Mouse (Mus musculus) G1E (cell line): ENCODE data around the gene Ntng1. TPM values are rescaled to one million over a fixed set of nuclear protein-coding genes. Genes with fewer than 3 reads are reported as not detected.

Source experiments
- ATAC-seq: 2 replicates; pipeline ENCODE4 v1.8.0; 2016; ENCODE audit warnings: mild to moderate bottlenecking; ENCODE audit not compliant: insufficient number of reproducible peaks, poor library complexity, low FRiP score, severe bottlenecking; ENCODE audit errors: extremely low read depth
- DNase-seq: peaks from one replicate; pipeline ENCODE4 v3.0.0; 2012; ENCODE audit warnings: low spot score
- H3K27me3 ChIP-seq: 2 replicates; pipeline ENCODE4 v1.6.1; 2012; ENCODE audit warnings: mild to moderate bottlenecking, low read length, inconsistent platforms; ENCODE audit not compliant: insufficient read depth
- H3K36me3 ChIP-seq: replicated peaks from 2 replicates; pipeline ENCODE3; 2012; ENCODE audit warnings: mild to moderate bottlenecking, inconsistent platforms
- H3K4me1 ChIP-seq: 2 replicates; pipeline ENCODE4 v1.6.1; 2012; ENCODE audit warnings: low read depth, low read length, inconsistent platforms, mixed read lengths; ENCODE audit not compliant: insufficient read depth
- H3K4me3 ChIP-seq: 2 replicates; pipeline ENCODE4 v1.5.1; 2012; ENCODE audit warnings: low read depth, mild to moderate bottlenecking, inconsistent platforms, low read length, moderate library complexity, mixed read lengths
- H3K9me3 ChIP-seq: replicated peaks from 2 replicates; pipeline ENCODE4 v1.6.1; 2012; ENCODE audit warnings: inconsistent platforms
- CTCF ChIP-seq: IDR thresholded peaks from 2 replicates; pipeline ENCODE4 v1.5.1; 2012; ENCODE audit warnings: low read depth, low read length, inconsistent platforms, mixed read lengths
- GATA1 ChIP-seq: IDR thresholded peaks from 2 replicates; pipeline ENCODE4 v1.6.1; 2012; ENCODE audit warnings: borderline replicate concordance, low read length, inconsistent platforms, mixed read lengths
- GATA2 ChIP-seq: IDR thresholded peaks from 2 replicates; pipeline ENCODE4 v1.6.1; 2012; ENCODE audit warnings: low read depth, low read length, inconsistent platforms, borderline replicate concordance
- POLR2AphosphoS5 ChIP-seq: IDR thresholded peaks from 2 replicates; pipeline ENCODE4 v1.6.1; 2012; ENCODE audit warnings: low read depth, low read length, inconsistent platforms; ENCODE audit not compliant: insufficient replicate concordance
- TAL1 ChIP-seq: conservative IDR thresholded peaks from 2 replicates; pipeline ENCODE4 v1.6.1; 2012; ENCODE audit warnings: low read depth, low read length, inconsistent platforms, mixed read lengths
- polyA plus RNA-seq: library from polyadenylated mRNA; stranded (reverse); fragments of >175 nt; gene quantifications from 2 replicates; pipeline ENCODE4 v1.2.3, GENCODE M21; 2012
- total RNA-seq, 2 experiments: library from RNA; stranded (forward) in 1 of 2; stranded (reverse) in 1 of 2; fragments of 200-1000 nt in 1 of 2; fragments of >200 nt in 1 of 2; fragmentation: Nextera tagmentation in 1 of 2; gene quantifications; 2 replicates each; pipeline ENCODE4 v1.2.3; 2014 to 2017

Ntng1 gene
- total and polyA plus RNA-seq, 3 experiments, result 0.33 TPM; not detected in 2

- Histone ChIP-seq H3K36me3 (no peaks in the 10 kb centered on the region), H3K4me1 (no peaks in the 10 kb centered on the region), H3K27me3 (no peaks in the 10 kb centered on the region), H3K9me3 (peaks cover 13% of the 10 kb centered on the region), H3K4me3 (no peak overlapping the region)
- TF ChIP-seq GATA2, result no peak
- no peak for TF ChIP-seq CTCF
- TF ChIP-seq POLR2AphosphoS5, result no peak
- TF ChIP-seq TAL1, result no peak
- no peak for TF ChIP-seq GATA1
- ATAC-seq (no peak), DNase-seq (no peak)
Measured at GRCm38 (mm10) chr3:110055915-110056314, 87.9 kb downstream of the Ntng1 start.

- no peaks in the 10 kb centered on the region for H3K4me1 ChIP-seq
- TF ChIP-seq GATA1, result no peak
- TF ChIP-seq CTCF, result no peak
- TF ChIP-seq TAL1, result no peak
- no peak for TF ChIP-seq GATA2
- no peak for TF ChIP-seq POLR2AphosphoS5
- no peaks in the 10 kb centered on the region for H3K36me3 ChIP-seq
- H3K27me3 ChIP-seq, result no peaks in the 10 kb centered on the region
- DNase-seq, result no peak
- no peak for ATAC-seq
- H3K9me3 ChIP-seq, result peaks cover 13% of the 10 kb centered on the region
- H3K4me3 ChIP-seq, result no peak overlapping the region
Measured at GRCm38 (mm10) chr3:110055433-110055832, 88.4 kb downstream of the Ntng1 start.

GRCm38 (mm10) chr3:110054125-110054524 lies 89.7 kb downstream of the Ntng1 start:
- no peaks in the 10 kb centered on the region for H3K4me1 ChIP-seq
- no peak overlapping the region for H3K4me3 ChIP-seq
- TF ChIP-seq GATA2 (no peak), GATA1 (no peak), POLR2AphosphoS5 (no peak), TAL1 (no peak), CTCF (no peak)
- H3K27me3 ChIP-seq, result no peaks in the 10 kb centered on the region
- ATAC-seq, result no peak
- no peaks in the 10 kb centered on the region for H3K36me3 ChIP-seq
- DNase-seq, result no peak
- H3K9me3 ChIP-seq, result peaks cover 13% of the 10 kb centered on the region

- TF ChIP-seq GATA1, result no peak
- TF ChIP-seq POLR2AphosphoS5, result no peak
- TF ChIP-seq TAL1, result no peak
- no peak for TF ChIP-seq GATA2
- TF ChIP-seq CTCF, result no peak
- Histone ChIP-seq H3K9me3 (peaks cover 1% of the 10 kb centered on the region; the same call in 1 of the 2 replicates), H3K4me1 (no peaks in the 10 kb centered on the region), H3K4me3 (no peak overlapping the region), H3K36me3 (no peaks in the 10 kb centered on the region), H3K27me3 (no peaks in the 10 kb centered on the region)
- DNase-seq (no peak), ATAC-seq (no peak)
Measured at GRCm38 (mm10) chr3:110048152-110048551, 95.7 kb downstream of the Ntng1 start.

GRCm38 (mm10) chr3:110046750-110047149 lies 97.1 kb downstream of the Ntng1 start:
- Histone ChIP-seq H3K36me3 (no peaks in the 10 kb centered on the region), H3K9me3 (peaks cover 1% of the 10 kb centered on the region; the same call in 1 of the 2 replicates)

GRCm38 (mm10) chr3:110044209-110044608 lies 99.6 kb downstream of the Ntng1 start:
- Histone ChIP-seq H3K36me3 (no peaks in the 10 kb centered on the region), H3K9me3 (peaks cover 1% of the 10 kb centered on the region; the same call in 1 of the 2 replicates), H3K27me3 (no peaks in the 10 kb centered on the region), H3K4me1 (no peaks in the 10 kb centered on the region), H3K4me3 (no peak overlapping the region)
- DNase-seq, result no peak
- TF ChIP-seq GATA2 (no peak), CTCF (no peak), GATA1 (no peak)
- ATAC-seq, result no peak

More at GRCm38 (mm10) chr3:110046750-110047149, 97.1 kb downstream of the Ntng1 start:
- ATAC-seq (no peak), DNase-seq (no peak)
- H3K4me1 ChIP-seq, result no peaks in the 10 kb centered on the region
- no peaks in the 10 kb centered on the region for H3K27me3 ChIP-seq
- TF ChIP-seq TAL1 (no peak), GATA1 (no peak), CTCF (no peak), GATA2 (no peak)
- no peak overlapping the region for H3K4me3 ChIP-seq

GRCm38 (mm10) chr3:110043641-110044187 lies 100.1 kb downstream of the Ntng1 start:
- H3K36me3 ChIP-seq, result no peaks in the 10 kb centered on the region
- H3K4me3 ChIP-seq, result no peak overlapping the region

More at GRCm38 (mm10) chr3:110043641-110044187, 100.1 kb downstream of the Ntng1 start:
- ATAC-seq (no peak), DNase-seq (no peak)
- TF ChIP-seq POLR2AphosphoS5 (no peak), GATA2 (no peak), CTCF (no peak), GATA1 (no peak), TAL1 (no peak)
- Histone ChIP-seq H3K9me3 (peaks cover 3% of the 10 kb centered on the region), H3K27me3 (no peaks in the 10 kb centered on the region), H3K4me1 (no peaks in the 10 kb centered on the region)
